ENCODE assay signal across 8 mouse cellular contexts in the genomic region with DNA sequence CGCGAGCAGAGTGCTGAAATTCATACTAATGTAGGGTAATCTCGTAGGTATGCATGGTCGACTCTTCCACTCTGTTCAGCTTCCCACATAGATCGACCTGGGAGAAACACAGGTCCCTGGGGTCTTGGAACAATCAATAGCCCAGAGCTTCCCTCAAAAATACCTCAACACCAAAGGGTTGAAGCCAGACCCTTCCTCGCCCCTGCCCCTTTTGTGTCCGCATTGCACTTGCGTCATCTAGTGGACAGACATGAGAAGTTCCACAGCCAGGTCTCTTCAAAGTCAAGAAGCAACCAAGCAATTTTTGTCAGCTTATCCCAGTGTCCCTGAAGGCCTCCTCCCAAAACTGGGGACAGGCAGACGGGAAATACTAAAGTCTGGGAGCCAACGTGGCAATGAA.
DNase-seq lines count a peak whose midpoint lies in the region; ATAC-seq and TF ChIP-seq lines count a peak whose summit lies in the region.

No protein-coding gene starts in this region.

- H3K4me1 ChIP-seq in kidney, postnatal 0 days (replicated peaks; ENCODE audit: insufficient read depth, low read length) = no peaks in the 10 kb centered on the region
- no peaks in the 10 kb centered on the region for H3K4me1 ChIP-seq in kidney, embryonic 16.5 days (ENCODE audit: insufficient read depth, low read length)
- H3K4me1 ChIP-seq in forebrain, embryonic 15.5 days = no peaks in the 10 kb centered on the region

- H3K9me3 ChIP-seq in kidney, postnatal 0 days (replicated peaks; ENCODE audit: low read length) = no peaks in the 10 kb centered on the region
- no peaks in the 10 kb centered on the region for H3K9me3 ChIP-seq in kidney, embryonic 16.5 days (ENCODE audit: low read length)
- no peaks in the 10 kb centered on the region for H3K9me3 ChIP-seq in forebrain, embryonic 15.5 days

- TF ChIP-seq CTCF in kidney, postnatal 0 days (IDR thresholded peaks at IDR 0.05; ENCODE audit: low read depth) = peak; percentile 73

- no peak overlapping the region for H3K27ac ChIP-seq in kidney, postnatal 0 days
- no peak overlapping the region for H3K27ac ChIP-seq in kidney, embryonic 16.5 days (ENCODE audit: low read length)
- no peak overlapping the region for H3K27ac ChIP-seq in forebrain, embryonic 15.5 days (replicated peaks)

- H3K36me3 ChIP-seq in kidney, postnatal 0 days (ENCODE audit: insufficient read depth, low read length) = no peaks in the 10 kb centered on the region
- H3K36me3 ChIP-seq in kidney, embryonic 16.5 days (ENCODE audit: insufficient read depth, low read length) = no peaks in the 10 kb centered on the region
- no peaks in the 10 kb centered on the region for H3K36me3 ChIP-seq in forebrain, embryonic 15.5 days

- H3K4me3 ChIP-seq in kidney, postnatal 0 days (replicated peaks; ENCODE audit: low read depth, low read length) = no peak overlapping the region
- no peak overlapping the region for H3K4me3 ChIP-seq in kidney, embryonic 16.5 days (ENCODE audit: low read length)
- no peak overlapping the region for H3K4me3 ChIP-seq in forebrain, embryonic 15.5 days

- no peak for ATAC-seq in kidney, postnatal 0 days (replicated peaks; ENCODE audit: low FRiP score, low read depth)
- no peak for ATAC-seq in kidney, embryonic 16.5 days (ENCODE audit: low FRiP score, low TSS enrichment)
- peak; percentile 31; the same call in 1 of the 2 replicates for ATAC-seq in forebrain, embryonic 15.5 days (replicated peaks)
- ATAC-seq in CD4-positive, CD25-positive, alpha-beta regulatory T cell, adult 4 months = no peak

- DNase-seq in kidney, postnatal 0 days (ENCODE audit: low spot score) = peak; percentile 38
- peak; percentile 58 for DNase-seq in ZHBTc4 (ENCODE audit: low read depth, low spot score)
- peak; percentile 8 for DNase-seq in lung, postnatal 36 days
- no peak for DNase-seq in ovary, adult 18-20 months (ENCODE audit: low spot score)
- no peak for DNase-seq in kidney, adult 8-10 months

- H3K27me3 ChIP-seq in kidney, postnatal 0 days (ENCODE audit: insufficient read depth, low read length) = no peaks in the 10 kb centered on the region
- no peaks in the 10 kb centered on the region for H3K27me3 ChIP-seq in kidney, embryonic 16.5 days (ENCODE audit: insufficient read depth, low read length)
- H3K27me3 ChIP-seq in forebrain, embryonic 15.5 days = no peaks in the 10 kb centered on the region

- H3K9ac ChIP-seq in kidney, postnatal 0 days (ENCODE audit: low read depth, low read length) = no peak overlapping the region
- H3K9ac ChIP-seq in kidney, embryonic 16.5 days (replicated peaks; ENCODE audit: low read length) = no peak overlapping the region
- no peak overlapping the region for H3K9ac ChIP-seq in forebrain, embryonic 15.5 days (replicated peaks)

- WGBS in kidney, postnatal 0 days = 24% methylated on average over 10 of the region's 10 CpGs
- WGBS in kidney, embryonic 16.5 days = 26% methylated on average over 10 of the region's 10 CpGs
- 25% methylated on average over 10 of the region's 10 CpGs for WGBS in forebrain, embryonic 15.5 days

- H3K4me2 ChIP-seq in kidney, postnatal 0 days (ENCODE audit: low read length) = no peak overlapping the region
- H3K4me2 ChIP-seq in kidney, embryonic 16.5 days (replicated peaks; ENCODE audit: low read depth, low read length) = no peak overlapping the region
- peak overlapping the region; percentile 23; the same call in 1 of the 2 replicates for H3K4me2 ChIP-seq in forebrain, embryonic 15.5 days (replicated peaks)

Comparison
In these comparisons a context has a peak if more than half of its experiments do, and no peak if none do; other contexts are left out.
1. DNase-seq: peak in kidney, postnatal 0 days (single experiment), ZHBTc4 (single experiment) and lung, postnatal 36 days (single experiment); none in ovary, adult 18-20 months (single experiment) and kidney, adult 8-10 months (0 of 2).